Mouse (Mus musculus): ENCODE data around the gene Ehd1. TPM values are rescaled to one million over a fixed set of nuclear protein-coding genes. Genes with fewer than 3 reads are reported as not detected.

Ehd1 gene
- polyA plus RNA-seq, 1 experiment: 285 TPM

- Histone ChIP-seq H3K4me1 (ENCODE audit: control insufficient read depth, insufficient read depth, insufficient read length) (peaks cover 15% of the 10 kb centered on the region; the same call in 1 of the 2 replicates), H3K36me3 (ENCODE audit: control insufficient read depth, insufficient read depth, low read length) (no peaks in the 10 kb centered on the region), H3K27me3 (ENCODE audit: control insufficient read depth, insufficient read depth, low read length) (no peaks in the 10 kb centered on the region), H3K27ac (ENCODE audit: insufficient read depth, low read length) (no peak overlapping the region), H3K4me3 (ENCODE audit: extremely low read depth, insufficient read depth, insufficient read length) (no peak overlapping the region)
- WGBS: 96% methylated on average over 9 of the region's 9 CpGs
- no peak for DNase-seq (ENCODE audit: low read depth in 1 of 2, low spot score in 2 of 2)
- TF ChIP-seq CTCF (IDR thresholded peaks at IDR 0.05; ENCODE audit: extremely low read depth, insufficient read depth, insufficient read length, insufficient replicate concordance) (no peak), POLR2A (IDR thresholded peaks at IDR 0.05; ENCODE audit: low read depth, low read length) (no peak)
Observed at GRCm38 (mm10) chr19:6270661-6271060, 5.9 kb upstream of the Ehd1 start.

GRCm38 (mm10) chr19:6271206-6271605 is 5.3 kb upstream of the Ehd1 start:
- WGBS: 94% methylated on average over 8 of the region's 8 CpGs
- Histone ChIP-seq H3K36me3 (ENCODE audit: control insufficient read depth, insufficient read depth, low read length) (no peaks in the 10 kb centered on the region), H3K4me3 (ENCODE audit: extremely low read depth, insufficient read depth, insufficient read length) (no peak overlapping the region), H3K27ac (ENCODE audit: insufficient read depth, low read length) (no peak overlapping the region), H3K4me1 (ENCODE audit: control insufficient read depth, insufficient read depth, insufficient read length) (peaks cover 19% of the 10 kb centered on the region; the same call in 1 of the 2 replicates), H3K27me3 (ENCODE audit: control insufficient read depth, insufficient read depth, low read length) (no peaks in the 10 kb centered on the region)
- no peak for DNase-seq (ENCODE audit: low read depth in 1 of 2, low spot score in 2 of 2)
- TF ChIP-seq POLR2A (IDR thresholded peaks at IDR 0.05; ENCODE audit: low read depth, low read length) (no peak), CTCF (IDR thresholded peaks at IDR 0.05; ENCODE audit: extremely low read depth, insufficient read depth, insufficient read length, insufficient replicate concordance) (no peak)

DNA sequence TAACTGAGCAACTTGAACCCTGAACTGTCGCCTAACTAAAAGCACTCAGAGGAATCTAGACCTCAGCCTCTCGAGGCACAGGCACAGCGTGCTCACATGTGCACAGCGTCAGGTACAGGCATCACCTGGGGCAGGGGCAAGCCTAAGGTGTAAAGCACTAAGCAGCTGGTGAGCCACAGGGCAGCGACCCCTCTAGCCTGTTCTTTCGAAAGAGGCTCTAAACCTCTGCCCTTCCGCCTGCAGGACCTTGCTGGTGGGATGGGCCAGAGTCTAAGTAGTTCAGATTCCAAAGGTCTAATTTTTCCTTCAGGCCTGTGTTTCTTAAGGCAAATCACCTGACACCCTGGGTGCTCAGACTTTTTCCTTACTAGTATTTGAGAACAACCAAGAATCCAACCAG is 4.5 kb upstream of the Ehd1 start:
- H3K4me1 ChIP-seq (ENCODE audit: control insufficient read depth, insufficient read depth, insufficient read length): peaks cover 20% of the 10 kb centered on the region; the same call in 1 of the 2 replicates
- H3K27me3 ChIP-seq (ENCODE audit: control insufficient read depth, insufficient read depth, low read length): no peaks in the 10 kb centered on the region
- no peaks in the 10 kb centered on the region for H3K36me3 ChIP-seq (ENCODE audit: control insufficient read depth, insufficient read depth, low read length)
- DNase-seq (ENCODE audit: low read depth in 1 of 2, low spot score in 2 of 2): no peak
- no peak overlapping the region for H3K4me3 ChIP-seq (ENCODE audit: extremely low read depth, insufficient read depth, insufficient read length)
- no peak overlapping the region for H3K27ac ChIP-seq (ENCODE audit: insufficient read depth, low read length)
- WGBS: 89% methylated on average over 7 of the region's 7 CpGs
- TF ChIP-seq CTCF (IDR thresholded peaks at IDR 0.05; ENCODE audit: extremely low read depth, insufficient read depth, insufficient read length, insufficient replicate concordance) (no peak), POLR2A (IDR thresholded peaks at IDR 0.05; ENCODE audit: low read depth, low read length) (no peak)

DNA sequence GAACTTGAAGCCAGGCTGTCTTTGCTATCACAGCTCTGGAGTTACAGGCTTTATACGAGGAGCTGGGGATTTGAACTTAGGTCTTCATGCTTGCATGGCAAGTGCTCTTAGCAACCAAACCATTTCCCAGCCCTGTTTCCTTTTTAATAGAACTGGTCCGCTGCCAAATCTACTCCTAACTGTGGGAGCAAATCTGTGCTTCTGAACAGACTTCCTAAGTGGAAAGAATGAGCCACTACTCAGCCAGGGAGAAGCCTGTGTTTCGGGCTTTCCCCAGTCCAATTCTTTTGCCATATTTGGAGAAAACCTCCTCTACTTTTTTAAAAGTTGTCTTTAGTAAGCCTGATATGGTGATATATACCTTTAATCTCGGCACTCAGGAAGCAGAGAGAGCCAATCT is 3.8 kb upstream of the Ehd1 start:
- no peaks in the 10 kb centered on the region for H3K36me3 ChIP-seq (ENCODE audit: control insufficient read depth, insufficient read depth, low read length)
- H3K4me3 ChIP-seq (ENCODE audit: extremely low read depth, insufficient read depth, insufficient read length): no peak overlapping the region
- H3K4me1 ChIP-seq (ENCODE audit: control insufficient read depth, insufficient read depth, insufficient read length): peaks cover 20% of the 10 kb centered on the region; the same call in 1 of the 2 replicates
- no peak overlapping the region for H3K27ac ChIP-seq (ENCODE audit: insufficient read depth, low read length)
- H3K27me3 ChIP-seq (ENCODE audit: control insufficient read depth, insufficient read depth, low read length): no peaks in the 10 kb centered on the region
- DNase-seq (ENCODE audit: low read depth in 1 of 2, low spot score in 2 of 2): no peak
- 83% methylated on average over 4 of the region's 4 CpGs for WGBS
- TF ChIP-seq CTCF (IDR thresholded peaks at IDR 0.05; ENCODE audit: extremely low read depth, insufficient read depth, insufficient read length, insufficient replicate concordance) (no peak), POLR2A (IDR thresholded peaks at IDR 0.05; ENCODE audit: low read depth, low read length) (no peak)

GRCm38 (mm10) chr19:6273592-6273991 is 2.9 kb upstream of the Ehd1 start:
- no peak for DNase-seq (ENCODE audit: low read depth in 1 of 2, low spot score in 2 of 2)
- Histone ChIP-seq H3K27me3 (ENCODE audit: control insufficient read depth, insufficient read depth, low read length) (no peaks in the 10 kb centered on the region), H3K36me3 (ENCODE audit: control insufficient read depth, insufficient read depth, low read length) (no peaks in the 10 kb centered on the region), H3K27ac (ENCODE audit: insufficient read depth, low read length) (no peak overlapping the region), H3K4me3 (ENCODE audit: extremely low read depth, insufficient read depth, insufficient read length) (no peak overlapping the region), H3K4me1 (ENCODE audit: control insufficient read depth, insufficient read depth, insufficient read length) (peaks cover 27% of the 10 kb centered on the region; the same call in 1 of the 2 replicates)
- WGBS: 60% methylated on average over 4 of the region's 4 CpGs
- TF ChIP-seq CTCF (IDR thresholded peaks at IDR 0.05; ENCODE audit: extremely low read depth, insufficient read depth, insufficient read length, insufficient replicate concordance): no peak
- TF ChIP-seq POLR2A (IDR thresholded peaks at IDR 0.05; ENCODE audit: low read depth, low read length): no peak

DNA sequence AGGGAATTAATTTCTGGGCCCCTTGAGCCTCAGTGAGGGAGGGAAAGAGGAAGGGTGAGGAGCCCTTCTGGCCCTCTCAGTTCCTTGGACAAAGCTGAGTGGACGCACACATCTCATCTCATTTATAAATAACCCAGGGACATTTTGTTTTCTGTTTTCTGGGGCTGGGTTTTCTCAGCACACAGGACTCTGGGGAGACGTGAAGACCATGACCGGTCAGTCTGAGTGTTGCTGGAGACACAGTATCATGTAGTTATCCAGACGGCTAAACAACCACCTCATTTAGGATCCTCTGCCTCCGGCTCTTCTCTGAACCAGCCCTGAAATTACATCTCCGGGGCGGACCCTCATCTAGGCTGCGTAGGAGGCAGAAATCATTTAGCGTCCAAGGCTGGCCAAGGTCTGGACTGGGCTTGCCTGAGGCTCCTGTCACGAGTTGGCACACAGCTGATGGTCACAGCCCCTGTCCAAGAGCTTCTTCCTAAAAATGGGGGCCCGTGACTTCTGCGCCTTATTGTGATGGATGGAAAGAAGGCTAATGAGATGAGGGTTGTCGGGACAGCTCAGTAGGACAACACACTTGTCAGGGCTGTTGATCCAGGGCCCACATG is 2.4 kb upstream of the Ehd1 start:
- H3K27ac ChIP-seq (ENCODE audit: insufficient read depth, low read length): 0 out of 2 replicates have a peak overlapping the region, but pooled peaks have one; percentile 21
- no peak for DNase-seq (ENCODE audit: low read depth in 1 of 2, low spot score in 2 of 2)

GRCm38 (mm10) chr19:6275740-6276389 is 660 bp upstream of the Ehd1 start:
- 2% methylated on average over 15 of the region's 15 CpGs for WGBS
- H3K27me3 ChIP-seq (ENCODE audit: control insufficient read depth, insufficient read depth, low read length): no peaks in the 10 kb centered on the region
- no peaks in the 10 kb centered on the region for H3K36me3 ChIP-seq (ENCODE audit: control insufficient read depth, insufficient read depth, low read length)
- TF ChIP-seq POLR2A (IDR thresholded peaks at IDR 0.05; ENCODE audit: low read depth, low read length) (no peak; the same call in 1 of the 2 replicates), CTCF (IDR thresholded peaks at IDR 0.05; ENCODE audit: extremely low read depth, insufficient read depth, insufficient read length, insufficient replicate concordance) (no peak)
- peak; percentile 66 to 85 for DNase-seq (ENCODE audit: low read depth in 1 of 2, low spot score in 2 of 2)
- H3K4me1 ChIP-seq (ENCODE audit: control insufficient read depth, insufficient read depth, insufficient read length): peaks cover 34% of the 10 kb centered on the region; the same call in 1 of the 2 replicates
- H3K4me3 ChIP-seq (ENCODE audit: extremely low read depth, insufficient read depth, insufficient read length): peak overlapping the region; percentile 55
- H3K27ac ChIP-seq (ENCODE audit: insufficient read depth, low read length): peak overlapping the region; percentile 99

More for the DNA sequence above, 2.4 kb upstream of the Ehd1 start:
- 89% methylated on average over 13 of the region's 13 CpGs for WGBS
- Histone ChIP-seq H3K4me3 (ENCODE audit: extremely low read depth, insufficient read depth, insufficient read length) (no peak overlapping the region), H3K4me1 (ENCODE audit: control insufficient read depth, insufficient read depth, insufficient read length) (peaks cover 32% of the 10 kb centered on the region; the same call in 1 of the 2 replicates), H3K36me3 (ENCODE audit: control insufficient read depth, insufficient read depth, low read length) (no peaks in the 10 kb centered on the region), H3K27me3 (ENCODE audit: control insufficient read depth, insufficient read depth, low read length) (no peaks in the 10 kb centered on the region)
- no peak for TF ChIP-seq POLR2A (IDR thresholded peaks at IDR 0.05; ENCODE audit: low read depth, low read length)
- no peak for TF ChIP-seq CTCF (IDR thresholded peaks at IDR 0.05; ENCODE audit: extremely low read depth, insufficient read depth, insufficient read length, insufficient replicate concordance)

All from spleen, adult 2 months (tissue).